Mouse (Mus musculus) midbrain, postnatal 0 days (tissue): ENCODE data around the gene Il5. TPM values are rescaled to one million over a fixed set of nuclear protein-coding genes. Genes with fewer than 3 reads are reported as not detected.
"Not testable (repeated sequence)": the region's sequence is repeated elsewhere in the genome, so short reads cannot be mapped to it uniquely, and the experiment has no call there.

Experiments
- ATAC-seq: fragments of 200-750 bp; cut with Nextera tagmentation; 2 replicates; pipeline ENCODE4 v1.8.0; 2017; ENCODE audit warnings: moderate number of reproducible peaks, mild to moderate bottlenecking, moderate TSS enrichment, moderate library complexity; ENCODE audit not compliant: low FRiP score
- DNase-seq: peaks from one replicate; pipeline ENCODE4 v3.0.0-alpha.2; 2015; ENCODE audit warnings: low spot score
- H3K27ac ChIP-seq: fragments of 300-500 bp; sonication (generic); 2 replicates; pipeline ENCODE4 v1.5.1; 2014; ENCODE audit warnings: low read depth, mild to moderate bottlenecking, low read length, mixed read lengths
- H3K27me3 ChIP-seq: fragments of 300-500 bp; sonication (generic); 2 replicates; pipeline ENCODE4 v1.6.1; 2014; ENCODE audit warnings: low read length, control low read depth, mixed read lengths; ENCODE audit not compliant: insufficient read depth
- H3K36me3 ChIP-seq: fragments of 300-500 bp; sonication (generic); 2 replicates; pipeline ENCODE4 v1.6.1; 2014; ENCODE audit warnings: low read length, control low read depth, mixed read lengths; ENCODE audit not compliant: insufficient read depth
- H3K4me1 ChIP-seq: fragments of 300-500 bp; sonication (generic); 2 replicates; pipeline ENCODE4 v1.6.1; 2014; ENCODE audit warnings: mild to moderate bottlenecking, control low read depth, antibody characterized with exemption, low read length, mixed read lengths; ENCODE audit not compliant: insufficient read depth
- H3K4me2 ChIP-seq: fragments of 300-500 bp; sonication (generic); 2 replicates; pipeline ENCODE4 v1.6.1; 2014; ENCODE audit warnings: low read depth, mild to moderate bottlenecking, low read length, mixed read lengths; ENCODE audit not compliant: poor library complexity, severe bottlenecking
- H3K4me3 ChIP-seq: fragments of 300-500 bp; sonication (generic); 2 replicates; pipeline ENCODE4 v1.5.1; 2014; ENCODE audit warnings: low read depth, mild to moderate bottlenecking, low read length, moderate library complexity
- H3K9ac ChIP-seq: fragments of 300-500 bp; sonication (generic); replicated peaks from 2 replicates; pipeline ENCODE4 v1.6.1; 2014; ENCODE audit warnings: mild to moderate bottlenecking, low read length, moderate library complexity, mixed read lengths; ENCODE audit not compliant: poor library complexity, severe bottlenecking
- H3K9me3 ChIP-seq: fragments of 300-500 bp; sonication (generic); 2 replicates; pipeline ENCODE4 v1.6.1; 2016; ENCODE audit warnings: low read length, control low read depth
- CTCF ChIP-seq: IDR thresholded peaks from 2 replicates; pipeline ENCODE4 v1.5.1; 2016; ENCODE audit warnings: antibody characterized with exemption, mild to moderate bottlenecking
- WGBS: fragments of 180-500 bp; shearing (Covaris S2); extraction: QIAGEN DNeasy Blood & Tissue Kit; methylation state at CpG from one replicate; pipeline ENCODE4 v1.1.7; 2014; 5-methylcytosine and 5-hydroxymethylcytosine counted together
- polyA plus RNA-seq: library from polyadenylated mRNA; unstranded; fragments of >200 nt; fragmentation: Nextera tagmentation; extraction: Ambion mirVana; gene quantifications from 2 replicates; pipeline ENCODE4 v1.2.1, GENCODE M21; 2015
- total RNA-seq: library from RNA; depleted of rRNA; stranded (reverse); fragments of >200 nt; gene quantifications from 2 replicates; pipeline ENCODE4 v1.2.3, GENCODE M21; 2014

Il5 gene
- total and polyA plus RNA-seq, 2 experiments from 2014 or later: 0.30 TPM; not detected in 1

DNA sequence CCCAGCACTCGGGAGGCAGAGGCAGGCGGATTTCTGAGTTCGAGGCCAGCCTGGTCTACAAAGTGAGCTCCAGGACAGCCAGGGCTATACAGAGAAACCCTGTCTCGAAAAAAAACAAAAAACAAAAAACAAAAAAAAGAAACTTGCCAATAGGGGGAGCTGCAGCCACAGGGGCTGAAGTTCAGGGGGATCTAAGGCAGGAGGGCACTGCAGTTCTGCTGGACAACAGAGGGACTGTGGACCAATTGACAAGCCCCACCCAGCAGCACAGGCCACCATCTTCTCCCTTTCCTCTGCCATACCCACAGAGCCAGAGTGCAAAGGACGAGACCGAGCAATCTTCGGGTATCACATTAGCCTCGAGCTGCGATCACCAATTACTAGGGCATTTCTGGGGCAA, 37.4 kb downstream of the Il5 start:
- not testable (repeated sequence) for ATAC-seq, H3K4me2 ChIP-seq, H3K4me1 ChIP-seq, H3K27ac ChIP-seq, H3K9me3 ChIP-seq, H3K4me3 ChIP-seq, H3K36me3 ChIP-seq, DNase-seq, H3K9ac ChIP-seq
- WGBS: 89% methylated on average over 9 of the region's 9 CpGs
- H3K27me3 ChIP-seq: peaks cover 18% of the 10 kb centered on the region
- TF ChIP-seq CTCF: peak; percentile 43

DNA sequence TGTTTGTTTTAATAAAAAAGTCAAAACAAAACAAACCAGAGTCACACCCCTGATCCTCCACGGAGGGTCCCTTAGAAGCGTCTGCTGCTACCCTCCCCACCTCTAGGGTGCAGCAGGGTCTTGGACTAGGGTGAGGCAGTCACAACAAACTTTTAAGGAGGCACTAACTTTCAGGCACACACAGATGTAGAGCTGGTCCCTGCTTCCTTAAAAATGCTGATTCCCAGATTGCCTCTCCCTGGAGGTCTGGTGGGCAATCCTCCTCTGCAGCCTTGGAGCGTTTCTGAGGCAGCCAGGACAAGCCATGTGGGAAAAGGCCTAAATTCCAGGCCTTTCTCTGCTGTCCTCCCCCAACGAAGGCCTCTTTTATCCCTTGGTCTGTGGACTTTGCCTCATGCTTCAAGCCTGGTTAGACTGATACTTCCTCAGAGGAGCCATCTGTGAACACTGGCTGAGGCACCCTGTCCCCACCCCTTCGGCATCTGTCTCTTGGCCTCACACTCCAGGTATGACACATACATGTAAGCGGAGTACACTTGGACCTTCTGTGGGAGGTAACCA, 38.3 kb downstream of the Il5 start:
- DNase-seq (no peak), ATAC-seq (no peak)
- H3K9ac ChIP-seq: no peak overlapping the region
- no peak overlapping the region for H3K4me3 ChIP-seq
- no peak overlapping the region for H3K4me2 ChIP-seq
- H3K36me3 ChIP-seq: no peaks in the 10 kb centered on the region
- peaks cover 6% of the 10 kb centered on the region; the same call in 1 of the 2 replicates for H3K4me1 ChIP-seq
- TF ChIP-seq CTCF: peak; percentile 39
- H3K27ac ChIP-seq: no peak overlapping the region
- H3K9me3 ChIP-seq: no peaks in the 10 kb centered on the region
- WGBS: 42% methylated on average over 6 of the region's 6 CpGs
- peaks cover 27% of the 10 kb centered on the region for H3K27me3 ChIP-seq

DNA sequence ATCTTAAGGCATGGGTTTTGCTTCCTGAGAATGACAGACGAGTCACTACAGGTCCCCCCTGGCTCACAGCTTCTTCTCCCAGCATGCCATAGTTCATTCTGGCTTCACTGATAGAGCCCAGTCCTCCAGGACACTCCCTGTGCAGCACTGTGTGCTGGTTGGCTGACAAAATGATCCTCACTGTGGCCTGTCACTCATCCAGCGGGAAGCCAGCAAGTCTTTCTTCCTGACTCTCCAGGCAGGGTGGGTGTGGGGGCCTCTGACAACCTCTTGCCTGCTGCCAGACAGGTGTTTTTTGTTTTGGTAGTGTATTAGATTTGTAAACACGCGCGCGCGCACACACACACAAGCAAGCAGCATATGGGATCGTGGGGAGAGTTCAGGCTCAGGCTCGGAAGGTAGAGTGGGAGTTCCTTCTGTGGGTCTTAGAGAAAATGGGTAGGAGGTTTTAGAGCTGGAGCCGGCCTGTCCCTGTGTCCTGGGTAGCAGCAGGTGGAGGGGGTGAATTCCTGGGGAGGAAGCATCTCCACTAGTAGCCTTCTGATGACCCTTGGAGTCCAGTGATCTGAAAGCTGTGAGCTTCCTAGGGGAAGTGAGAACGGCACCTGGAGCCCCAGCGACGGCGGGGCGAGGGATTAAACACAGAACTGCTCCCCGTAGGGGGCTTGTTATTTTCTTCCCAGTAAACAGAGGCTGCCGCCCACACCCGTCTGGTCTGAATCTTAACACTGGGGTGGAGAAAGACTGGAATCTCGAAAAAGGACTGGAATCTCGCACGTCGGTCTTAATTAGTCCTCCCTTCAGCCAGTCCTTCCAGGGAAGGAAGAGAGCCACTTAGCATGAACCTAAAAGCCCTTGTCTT, 39.2 kb downstream of the Il5 start:
- Histone ChIP-seq H3K9me3 (no peaks in the 10 kb centered on the region), H3K36me3 (no peaks in the 10 kb centered on the region), H3K4me2 (no peak overlapping the region), H3K27me3 (peaks cover 28% of the 10 kb centered on the region), H3K4me3 (no peak overlapping the region), H3K27ac (no peak overlapping the region), H3K9ac (no peak overlapping the region), H3K4me1 (peaks cover 7% of the 10 kb centered on the region; the same call in 1 of the 2 replicates)
- WGBS: 12% methylated on average over 22 of the region's 22 CpGs
- no peak for TF ChIP-seq CTCF
- ATAC-seq: no peak
- no peak for DNase-seq

DNA sequence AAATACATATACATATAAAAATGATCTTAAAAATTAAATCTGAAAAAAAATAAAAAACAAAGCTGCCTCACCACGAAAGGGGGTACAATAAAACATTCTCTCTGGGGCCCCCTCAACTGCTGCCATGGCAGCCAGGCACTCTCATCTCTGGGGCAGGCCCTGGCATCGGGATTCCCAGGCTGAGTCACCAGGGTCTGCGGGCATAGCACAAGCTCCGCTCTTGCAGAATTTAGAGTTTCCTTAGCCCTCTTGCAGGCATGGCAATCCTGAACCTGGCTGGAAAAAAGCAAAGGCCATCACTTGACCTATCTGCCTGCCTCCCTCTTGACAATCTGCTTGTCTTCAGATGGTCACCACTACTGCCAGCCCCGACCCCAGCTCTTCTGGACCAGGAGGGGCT, 40.7 kb downstream of the Il5 start:
- no peaks in the 10 kb centered on the region for H3K36me3 ChIP-seq
- H3K4me3 ChIP-seq: no peak overlapping the region
- no peak for DNase-seq
- no peak overlapping the region for H3K4me2 ChIP-seq
- H3K9ac ChIP-seq: no peak overlapping the region
- H3K9me3 ChIP-seq: no peaks in the 10 kb centered on the region
- no peak overlapping the region for H3K27ac ChIP-seq
- H3K27me3 ChIP-seq: peaks cover 28% of the 10 kb centered on the region
- no peak for ATAC-seq
- H3K4me1 ChIP-seq: peaks cover 7% of the 10 kb centered on the region; the same call in 1 of the 2 replicates
- WGBS: 78% methylated on average over 5 of the region's 5 CpGs
- no peak for TF ChIP-seq CTCF

DNA sequence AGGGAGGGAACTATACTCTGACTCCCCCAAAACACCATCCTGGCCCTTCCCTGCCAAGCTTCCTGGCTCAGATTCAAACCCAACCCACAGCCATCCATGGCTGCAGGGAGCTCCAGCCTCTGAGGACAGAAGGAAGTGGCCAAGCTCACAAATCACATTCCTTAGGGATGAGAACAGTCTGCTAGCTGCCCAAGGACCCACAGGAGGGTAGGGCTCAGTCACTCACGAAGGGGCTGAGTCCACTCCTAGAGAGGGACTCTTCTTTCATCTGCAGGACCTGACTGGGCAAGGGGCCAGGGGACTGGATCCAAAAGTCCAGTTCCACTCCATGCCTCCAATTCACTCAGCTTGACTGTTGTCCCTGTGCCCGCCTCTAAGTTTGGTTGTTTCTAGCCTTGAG, 41.2 kb downstream of the Il5 start:
- DNase-seq (peak; percentile 67), ATAC-seq (no peak)
- H3K4me2 ChIP-seq: no peak overlapping the region
- 55% methylated on average over 2 of the region's 2 CpGs for whole genome bisulfite sequencing
- H3K9me3 ChIP-seq: no peaks in the 10 kb centered on the region
- H3K4me3 ChIP-seq: no peak overlapping the region
- peaks cover 7% of the 10 kb centered on the region; the same call in 1 of the 2 replicates for H3K4me1 ChIP-seq
- TF ChIP-seq CTCF: no peak
- no peak overlapping the region for H3K27ac ChIP-seq
- H3K36me3 ChIP-seq: no peaks in the 10 kb centered on the region
- H3K9ac ChIP-seq: no peak overlapping the region
- peaks cover 28% of the 10 kb centered on the region for H3K27me3 ChIP-seq

DNA sequence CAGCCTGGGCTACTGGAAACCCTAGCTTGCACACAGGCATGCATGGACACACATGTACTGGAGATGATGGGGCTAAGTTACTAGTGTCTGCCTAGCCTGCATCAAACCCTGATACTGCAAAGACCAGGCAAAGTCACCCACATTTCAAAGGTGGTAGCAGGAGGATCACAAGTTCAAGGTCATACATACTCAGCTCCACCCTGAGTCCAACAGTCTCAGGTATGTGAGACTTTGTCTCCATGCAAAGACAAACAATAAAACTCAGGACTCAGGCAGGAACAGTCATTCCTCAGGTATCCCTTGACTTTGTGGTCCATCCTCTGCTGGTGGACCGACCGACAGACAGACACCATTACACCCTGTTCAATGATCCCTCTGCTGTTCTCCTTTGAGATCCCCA, 41.8 kb downstream of the Il5 start:
- Histone ChIP-seq H3K9ac (no peak overlapping the region), H3K27me3 (peaks cover 28% of the 10 kb centered on the region), H3K4me3 (no peak overlapping the region; the same call in 1 of the 2 replicates), H3K4me1 (peaks cover 7% of the 10 kb centered on the region; the same call in 1 of the 2 replicates), H3K27ac (no peak overlapping the region), H3K4me2 (peak overlapping the region; percentile 56), H3K36me3 (no peaks in the 10 kb centered on the region), H3K9me3 (no peaks in the 10 kb centered on the region)
- ATAC-seq: no peak
- WGBS: 77% methylated on average over 2 of the region's 2 CpGs
- TF ChIP-seq CTCF: no peak
- DNase-seq: no peak
